ENCODE assay signal across 24 mouse cellular contexts in genomic region chr11:102287485-102287884, GRCm38 (mm10). TPM values are rescaled to one million over a fixed set of nuclear protein-coding genes. Genes with fewer than 3 reads are reported as not detected.
DNase-seq lines count a peak whose midpoint lies in the region; ATAC-seq and TF ChIP-seq lines count a peak whose summit lies in the region.
"Had no signal": no experiment of that assay in that cellular context is flagged by ENCODE, and none has a peak within 500 bp of the region (broad histone marks: within the 10 kb centered on the region; RNA-seq: fewer than 3 reads in every experiment).

No protein-coding gene starts in this region.

- no peak overlapping the region; the same call in 1 of the 2 replicates for H3K27ac ChIP-seq in heart, embryonic 10.5 days
- peak overlapping the region; percentile 85 for H3K27ac ChIP-seq in liver, embryonic 13.5 days
- H3K27ac ChIP-seq in liver, postnatal 0 days (ENCODE audit: low read depth): no peak overlapping the region
- no peak overlapping the region for H3K27ac ChIP-seq in MEL (ENCODE audit: control insufficient read depth, low read depth, low read length)
- H3K27ac ChIP-seq in thymus, adult 2 months (ENCODE audit: control insufficient read depth, insufficient read depth, low read length): no peak overlapping the region
- H3K27ac ChIP-seq: heart, embryonic 13.5 days; hindbrain, embryonic 12.5 days; midbrain, embryonic 15.5 days; neural tube, embryonic 13.5 days had no signal

- peak; percentile 45 for DNase-seq in cerebellum, adult 9-11 months
- DNase-seq in cerebellum, postnatal 10 days: no peak
- no peak for DNase-seq in heart, embryonic 10.5 days (ENCODE audit: low spot score)
- no peak for DNase-seq in heart, adult 8-10 months (ENCODE audit: low spot score)
- no peak for DNase-seq in liver, embryonic 13.5 days
- no peak for DNase-seq in liver, postnatal 0 days
- no peak for DNase-seq in MEL (ENCODE audit: low read depth, low spot score)
- no peak for DNase-seq in thymus, adult 2 months
- DNase-seq: cerebellum, adult 11 months; cerebellum, postnatal 25 days; embryo, embryonic 11 days; heart, postnatal 14 days; kidney, adult 9 months; kidney, postnatal 14 days; lung, adult 18-20 months; lung, postnatal 10 days; retina, postnatal 1 day; right cerebral cortex, postnatal 25 days; spleen, adult 18-20 months had no signal

- no peaks in the 10 kb centered on the region for H3K27me3 ChIP-seq in heart, embryonic 10.5 days (ENCODE audit: insufficient read depth, poor library complexity, severe bottlenecking)
- H3K27me3 ChIP-seq in liver, embryonic 13.5 days: no peaks in the 10 kb centered on the region
- H3K27me3 ChIP-seq in liver, postnatal 0 days (ENCODE audit: insufficient read depth, low read length): no peaks in the 10 kb centered on the region
- H3K27me3 ChIP-seq in MEL (ENCODE audit: control insufficient read depth in 1 of 2, insufficient read depth in 2 of 2, low read length in 2 of 2): no peaks in the 10 kb centered on the region
- no peaks in the 10 kb centered on the region for H3K27me3 ChIP-seq in thymus, adult 2 months (ENCODE audit: control insufficient read depth, insufficient read depth, low read length)
- H3K27me3 ChIP-seq: heart, embryonic 13.5 days; hindbrain, embryonic 12.5 days; midbrain, embryonic 15.5 days; neural tube, embryonic 13.5 days had no signal

- TF ChIP-seq EP300 in liver, postnatal 0 days (IDR thresholded peaks at IDR 0.05; ENCODE audit: low read depth): no peak
- TF ChIP-seq EP300 in MEL (IDR thresholded peaks at IDR 0.05; ENCODE audit: low read depth in 1 of 2, low read length in 2 of 2): no peak

- no peak overlapping the region for H3K4me2 ChIP-seq in liver, embryonic 13.5 days
- no peak overlapping the region for H3K4me2 ChIP-seq in liver, postnatal 0 days (ENCODE audit: low read depth, low read length)
- H3K4me2 ChIP-seq: heart, embryonic 13.5 days; midbrain, embryonic 15.5 days had no signal

- 90% methylated on average over 8 of the region's 8 CpGs for WGBS in heart, embryonic 10.5 days
- WGBS in liver, embryonic 13.5 days (ENCODE audit: insufficient replicate concordance): 85% methylated on average over 8 of the region's 8 CpGs
- 90% methylated on average over 8 of the region's 8 CpGs for WGBS in liver, postnatal 0 days (ENCODE audit: insufficient replicate concordance)
- WGBS in thymus, adult 2 months: 92% methylated on average over 8 of the region's 8 CpGs

- no peak for TF ChIP-seq RAD21 in MEL (IDR thresholded peaks at IDR 0.05; ENCODE audit: low read depth, low read length)

- H3K9me3 ChIP-seq in heart, embryonic 10.5 days: no peaks in the 10 kb centered on the region
- H3K9me3 ChIP-seq in liver, embryonic 13.5 days (replicated peaks): no peaks in the 10 kb centered on the region
- H3K9me3 ChIP-seq in liver, postnatal 0 days (ENCODE audit: low read length): no peaks in the 10 kb centered on the region
- H3K9me3 ChIP-seq in MEL (replicated peaks; ENCODE audit: insufficient read depth, low read length): no peaks in the 10 kb centered on the region
- H3K9me3 ChIP-seq: heart, embryonic 13.5 days; hindbrain, embryonic 12.5 days; midbrain, embryonic 15.5 days; neural tube, embryonic 13.5 days had no signal

- peaks cover 50% of the 10 kb centered on the region for H3K36me3 ChIP-seq in heart, embryonic 10.5 days
- H3K36me3 ChIP-seq in liver, embryonic 13.5 days: peaks cover 53% of the 10 kb centered on the region
- H3K36me3 ChIP-seq in liver, postnatal 0 days (replicated peaks; ENCODE audit: insufficient read depth, low read length): peaks cover 43% of the 10 kb centered on the region
- H3K36me3 ChIP-seq in MEL (ENCODE audit: control insufficient read depth in 1 of 2, insufficient read depth in 2 of 2, low read length in 2 of 2): peaks cover 0 to 6% of the 10 kb centered on the region in 2 experiments; a peak in 3 of 4 replicates
- H3K36me3 ChIP-seq in thymus, adult 2 months (ENCODE audit: control insufficient read depth, insufficient read depth, low read length): peaks cover 19% of the 10 kb centered on the region

- no peak for TF ChIP-seq CTCF in liver, postnatal 0 days (IDR thresholded peaks at IDR 0.05; ENCODE audit: low read depth)
- no peak for TF ChIP-seq CTCF in MEL (IDR thresholded peaks at IDR 0.05 in 2 of 3, conservative IDR thresholded peaks at IDR 0.05 in 1 of 3; ENCODE audit: control insufficient read depth in 1 of 3, insufficient read depth in 1 of 3, low read depth in 2 of 3, low read length in 3 of 3, poor library complexity in 1 of 3, severe bottlenecking in 1 of 3)
- TF ChIP-seq CTCF in thymus, adult 2 months (IDR thresholded peaks at IDR 0.05; ENCODE audit: borderline replicate concordance, control insufficient read depth, extremely low read depth, insufficient read depth, low read length, poor library complexity): no peak

- H3K9ac ChIP-seq in liver, embryonic 13.5 days: no peak overlapping the region
- H3K9ac ChIP-seq in liver, postnatal 0 days (replicated peaks): no peak overlapping the region
- no peak overlapping the region for H3K9ac ChIP-seq in MEL (ENCODE audit: control insufficient read depth, low read depth, low read length, poor library complexity, severe bottlenecking)
- H3K9ac ChIP-seq: heart, embryonic 13.5 days; midbrain, embryonic 15.5 days had no signal

- peaks cover 9% of the 10 kb centered on the region for H3K79me2 ChIP-seq in MEL (ENCODE audit: control insufficient read depth, insufficient read depth, low read length, poor library complexity)

- peak overlapping the region; percentile 0; the same call in 1 of the 2 replicates for H3K4me3 ChIP-seq in heart, embryonic 10.5 days
- H3K4me3 ChIP-seq in liver, embryonic 13.5 days (replicated peaks): no peak overlapping the region
- no peak overlapping the region for H3K4me3 ChIP-seq in liver, postnatal 0 days (ENCODE audit: low read depth, low read length)
- no peak overlapping the region for H3K4me3 ChIP-seq in MEL (ENCODE audit: control insufficient read depth in 1 of 2, insufficient read depth in 1 of 2, low read depth in 2 of 2, low read length in 2 of 2)
- H3K4me3 ChIP-seq in thymus, adult 2 months (ENCODE audit: control insufficient read depth, insufficient read depth, low read length): no peak overlapping the region
- H3K4me3 ChIP-seq: heart, embryonic 13.5 days; hindbrain, embryonic 12.5 days; midbrain, embryonic 15.5 days had no signal

- no peak for TF ChIP-seq POLR2A in MEL (IDR thresholded peaks at IDR 0.05; ENCODE audit: control insufficient read depth in 1 of 2, insufficient read depth in 1 of 2, low read depth in 1 of 2, low read length in 2 of 2, poor library complexity in 1 of 2)
- TF ChIP-seq POLR2A in thymus, adult 2 months (IDR thresholded peaks at IDR 0.05; ENCODE audit: control insufficient read depth, extremely low read depth, insufficient read depth, low read length, poor library complexity): no peak

- H3K4me1 ChIP-seq in heart, embryonic 10.5 days: peaks cover 25% of the 10 kb centered on the region
- peaks cover 51% of the 10 kb centered on the region for H3K4me1 ChIP-seq in liver, embryonic 13.5 days (replicated peaks)
- H3K4me1 ChIP-seq in liver, postnatal 0 days (ENCODE audit: insufficient read depth): peaks cover 15% of the 10 kb centered on the region
- H3K4me1 ChIP-seq in MEL (ENCODE audit: control insufficient read depth in 1 of 2, insufficient read depth in 2 of 2, low read length in 2 of 2): peaks cover 0 to 3% of the 10 kb centered on the region in 2 experiments; a peak in 2 of 4 replicates
- H3K4me1 ChIP-seq in thymus, adult 2 months (replicated peaks; ENCODE audit: control insufficient read depth, insufficient read depth, low read length): no peaks in the 10 kb centered on the region; the same call in 1 of the 2 replicates

- no peak for ATAC-seq in liver, embryonic 13.5 days (ENCODE audit: low read depth)
- no peak for ATAC-seq in liver, postnatal 0 days
- ATAC-seq: midbrain, embryonic 15.5 days had no signal

RNA-seq across cellular contexts. Expression of gene Tmub2, which starts 2.8 kb away (rescaled TPM):
- 40.1 and 41.8 TPM in 2 replicates for polyA plus RNA-seq in heart, embryonic 10.5 days (2016; fragmentation: Nextera tagmentation; extraction: Ambion mirVana)
- 10 to 100 TPM; 27.0 to 28.1 (median 27.6) TPM for total RNA-seq in heart, adult 8-10 months (2022)
- polyA plus RNA-seq in liver, embryonic 13.5 days (2015; fragmentation: Nextera tagmentation; extraction: Ambion mirVana): 22.8 and 24.9 TPM in 2 replicates
- 19.4 and 20.8 TPM in 2 replicates for polyA plus RNA-seq in liver, postnatal 0 days (2015; fragmentation: Nextera tagmentation; extraction: Ambion mirVana)
- total RNA-seq in MEL (2012; rRNA removed): 27.0 and 29.3 TPM in 2 replicates
- polyA plus RNA-seq in MEL (2012; ENCODE audit: insufficient read depth in 1 of 2, insufficient read length in 2 of 2, low read depth in 1 of 2, low replicate concordance in 2 of 2, missing spikeins in 1 of 2): 10 to 100 TPM in 1 of 2 experiments, not detected in 1; 40.5 TPM
- 74.1 and 74.2 TPM in 2 replicates for polyA plus RNA-seq in thymus, adult 2 months (2012; rRNA removed)

RNA-seq across cellular contexts. Expression of gene Atxn7l3, which starts 8.9 kb away (rescaled TPM):
- 9.1 and 14.3 TPM in 2 replicates for polyA plus RNA-seq in heart, embryonic 10.5 days (2016; fragmentation: Nextera tagmentation; extraction: Ambion mirVana)
- 10 to 100 TPM; 17.7 to 21.1 (median 20.1) TPM for total RNA-seq in heart, adult 8-10 months (2022)
- 4.6 and 4.9 TPM in 2 replicates for polyA plus RNA-seq in liver, embryonic 13.5 days (2015; fragmentation: Nextera tagmentation; extraction: Ambion mirVana)
- polyA plus RNA-seq in liver, postnatal 0 days (2015; fragmentation: Nextera tagmentation; extraction: Ambion mirVana): 4.5 and 4.6 TPM in 2 replicates
- total RNA-seq in MEL (2012; rRNA removed): 40.5 and 46.7 TPM in 2 replicates
- 10 to 100 TPM; 39.4 to 53.0 TPM for polyA plus RNA-seq in MEL (2012; ENCODE audit: insufficient read depth in 1 of 2, insufficient read length in 2 of 2, low read depth in 1 of 2, low replicate concordance in 2 of 2, missing spikeins in 1 of 2)
- 89.9 TPM in 2 replicates for polyA plus RNA-seq in thymus, adult 2 months (2012; rRNA removed)

RNA-seq across cellular contexts. Expression of gene Asb16, which starts 18.9 kb away (rescaled TPM):
- 0.06 and 0.08 TPM in 2 replicates for polyA plus RNA-seq in heart, embryonic 10.5 days (2016; fragmentation: Nextera tagmentation; extraction: Ambion mirVana)
- total RNA-seq in heart, adult 8-10 months (2022): 1 to 10 TPM; 1.3 to 1.6 (median 1.5) TPM
- 0.06 and 0.08 TPM in 2 replicates for polyA plus RNA-seq in liver, embryonic 13.5 days (2015; fragmentation: Nextera tagmentation; extraction: Ambion mirVana)
- polyA plus RNA-seq in liver, postnatal 0 days (2015; fragmentation: Nextera tagmentation; extraction: Ambion mirVana): not detected in 2 replicates
- total RNA-seq in MEL (2012; rRNA removed): 3.9 and 4.4 TPM in 2 replicates
- polyA plus RNA-seq in MEL (2012; ENCODE audit: insufficient read depth in 1 of 2, insufficient read length in 2 of 2, low read depth in 1 of 2, low replicate concordance in 2 of 2, missing spikeins in 1 of 2): 1 to 10 TPM in 1 of 2 experiments, not detected in 1; 8.5 TPM
- polyA plus RNA-seq in thymus, adult 2 months (2012; rRNA removed): 0.12 and 0.27 TPM in 2 replicates
- polyA plus RNA-seq: hindbrain, embryonic 12.5 days; neural tube, embryonic 13.5 days had no signal

RNA-seq across cellular contexts. Expression of gene Ubtf, which starts 32.1 kb away (rescaled TPM):
- polyA plus RNA-seq in heart, embryonic 10.5 days (2016; fragmentation: Nextera tagmentation; extraction: Ambion mirVana): 60.4 and 75.4 TPM in 2 replicates
- total RNA-seq in heart, adult 8-10 months (2022): 10 to 100 TPM; 48.6 to 59.7 (median 52.1) TPM
- 70.0 and 81.5 TPM in 2 replicates for polyA plus RNA-seq in liver, embryonic 13.5 days (2015; fragmentation: Nextera tagmentation; extraction: Ambion mirVana)
- 32.4 and 32.5 TPM in 2 replicates for polyA plus RNA-seq in liver, postnatal 0 days (2015; fragmentation: Nextera tagmentation; extraction: Ambion mirVana)
- 151 and 189 TPM in 2 replicates for total RNA-seq in MEL (2012; rRNA removed)
- 100 to 1,000 TPM in 1 of 2 experiments, 10 to 100 TPM in 1; 76.5 to 145 TPM for polyA plus RNA-seq in MEL (2012; ENCODE audit: insufficient read depth in 1 of 2, insufficient read length in 2 of 2, low read depth in 1 of 2, low replicate concordance in 2 of 2, missing spikeins in 1 of 2)
- polyA plus RNA-seq in thymus, adult 2 months (2012; rRNA removed): 59.7 and 67.9 TPM in 2 replicates

RNA-seq across cellular contexts. Expression of gene BC030867, which starts 38.8 kb away (rescaled TPM):
- polyA plus RNA-seq in heart, embryonic 10.5 days (2016; fragmentation: Nextera tagmentation; extraction: Ambion mirVana): 16.5 and 19.4 TPM in 2 replicates
- total RNA-seq in heart, adult 8-10 months (2022): under 1 TPM; 0.12 to 0.23 (median 0.18) TPM
- 14.6 and 16.4 TPM in 2 replicates for polyA plus RNA-seq in liver, embryonic 13.5 days (2015; fragmentation: Nextera tagmentation; extraction: Ambion mirVana)
- polyA plus RNA-seq in liver, postnatal 0 days (2015; fragmentation: Nextera tagmentation; extraction: Ambion mirVana): 4.7 and 4.9 TPM in 2 replicates
- total RNA-seq in MEL (2012; rRNA removed): 19.5 and 20.0 TPM in 2 replicates
- polyA plus RNA-seq in MEL (2012; ENCODE audit: insufficient read depth in 1 of 2, insufficient read length in 2 of 2, low read depth in 1 of 2, low replicate concordance in 2 of 2, missing spikeins in 1 of 2): 10 to 100 TPM; 36.2 to 51.7 TPM
- 13.0 and 17.7 TPM in 2 replicates for polyA plus RNA-seq in thymus, adult 2 months (2012; rRNA removed)
- total RNA-seq: gastrocnemius, adult 8-10 months had no signal
